ENCODE assay signal across 25 mouse cellular contexts in genomic region chr7:29742258-29742657, GRCm38 (mm10). TPM values are rescaled to one million over a fixed set of nuclear protein-coding genes. Genes with fewer than 3 reads are reported as not detected.
DNase-seq lines count a peak whose midpoint lies in the region; ATAC-seq and TF ChIP-seq lines count a peak whose summit lies in the region.
"Had no signal": no experiment of that assay in that cellular context is flagged by ENCODE, and none has a peak within 500 bp of the region (broad histone marks: within the 10 kb centered on the region; RNA-seq: fewer than 3 reads in every experiment).

No protein-coding gene starts in this region.

- no peaks in the 10 kb centered on the region for H3K27me3 ChIP-seq in liver, adult 2 months (ENCODE audit: control insufficient read depth, insufficient read depth, low read length)
- H3K27me3 ChIP-seq in liver, embryonic 11.5 days (replicated peaks; ENCODE audit: control insufficient read depth, insufficient read depth, low read length), result no peaks in the 10 kb centered on the region
- H3K27me3 ChIP-seq in liver, embryonic 15.5 days, result no peaks in the 10 kb centered on the region
- H3K27me3 ChIP-seq in liver, embryonic 16.5 days (ENCODE audit: control insufficient read depth, insufficient read depth, low read depth, low read length), result no peaks in the 10 kb centered on the region
- no peaks in the 10 kb centered on the region for H3K27me3 ChIP-seq in liver, embryonic 12.5 days (replicated peaks)
- no peaks in the 10 kb centered on the region for H3K27me3 ChIP-seq in liver, postnatal 0 days (ENCODE audit: insufficient read depth, low read length)
- H3K27me3 ChIP-seq in midbrain, embryonic 13.5 days, result no peaks in the 10 kb centered on the region
- H3K27me3 ChIP-seq: CH12.LX, Patski had no signal

- H3K4me2 ChIP-seq in liver, embryonic 11.5 days, result no peak overlapping the region
- no peak overlapping the region for H3K4me2 ChIP-seq in liver, embryonic 15.5 days
- H3K4me2 ChIP-seq in liver, embryonic 16.5 days (ENCODE audit: low read depth, low read length), result no peak overlapping the region
- no peak overlapping the region for H3K4me2 ChIP-seq in liver, embryonic 12.5 days
- H3K4me2 ChIP-seq in liver, postnatal 0 days (ENCODE audit: low read depth, low read length), result no peak overlapping the region
- no peak overlapping the region for H3K4me2 ChIP-seq in midbrain, embryonic 13.5 days (replicated peaks)

- H3K4me1 ChIP-seq in liver, adult 2 months (ENCODE audit: control insufficient read depth, insufficient read depth, low read length), result no peaks in the 10 kb centered on the region
- no peaks in the 10 kb centered on the region for H3K4me1 ChIP-seq in liver, embryonic 11.5 days (replicated peaks; ENCODE audit: control insufficient read depth, insufficient read depth, low read length)
- no peaks in the 10 kb centered on the region for H3K4me1 ChIP-seq in liver, embryonic 15.5 days (replicated peaks)
- no peaks in the 10 kb centered on the region for H3K4me1 ChIP-seq in liver, embryonic 16.5 days (ENCODE audit: control insufficient read depth, low read depth, low read length)
- no peaks in the 10 kb centered on the region for H3K4me1 ChIP-seq in liver, embryonic 12.5 days
- no peaks in the 10 kb centered on the region for H3K4me1 ChIP-seq in liver, postnatal 0 days (ENCODE audit: insufficient read depth)
- no peaks in the 10 kb centered on the region for H3K4me1 ChIP-seq in midbrain, embryonic 13.5 days (replicated peaks)

- WGBS in liver, adult 2 months, result 12% methylated on average over 3 of the region's 3 CpGs
- WGBS in liver, embryonic 11.5 days, result 78% methylated on average over 3 of the region's 3 CpGs
- WGBS in liver, embryonic 15.5 days (ENCODE audit: insufficient replicate concordance), result 54% methylated on average over 3 of the region's 3 CpGs
- WGBS in liver, embryonic 16.5 days (ENCODE audit: insufficient replicate concordance), result 42% methylated on average over 3 of the region's 3 CpGs
- WGBS in liver, embryonic 12.5 days (ENCODE audit: insufficient replicate concordance), result 58% methylated on average over 3 of the region's 3 CpGs
- 62% methylated on average over 3 of the region's 3 CpGs for WGBS in liver, postnatal 0 days (ENCODE audit: insufficient replicate concordance)
- 87% methylated on average over 3 of the region's 3 CpGs for WGBS in midbrain, embryonic 13.5 days

- H3K36me3 ChIP-seq in liver, adult 2 months (ENCODE audit: control insufficient read depth, insufficient read depth, low read length), result no peaks in the 10 kb centered on the region
- no peaks in the 10 kb centered on the region for H3K36me3 ChIP-seq in liver, embryonic 11.5 days (ENCODE audit: control insufficient read depth, insufficient read depth, low read length)
- H3K36me3 ChIP-seq in liver, embryonic 15.5 days (replicated peaks), result no peaks in the 10 kb centered on the region
- no peaks in the 10 kb centered on the region for H3K36me3 ChIP-seq in liver, embryonic 16.5 days (ENCODE audit: control insufficient read depth, insufficient read depth)
- no peaks in the 10 kb centered on the region for H3K36me3 ChIP-seq in liver, embryonic 12.5 days
- H3K36me3 ChIP-seq in liver, postnatal 0 days (replicated peaks; ENCODE audit: insufficient read depth, low read length), result no peaks in the 10 kb centered on the region
- H3K36me3 ChIP-seq in midbrain, embryonic 13.5 days, result no peaks in the 10 kb centered on the region
- H3K36me3 ChIP-seq: G1E had no signal

- no peak overlapping the region for H3K4me3 ChIP-seq in liver, adult 2 months (ENCODE audit: insufficient read depth, low read depth, low read length)
- no peak overlapping the region for H3K4me3 ChIP-seq in liver, embryonic 11.5 days (ENCODE audit: low read depth, low read length)
- no peak overlapping the region for H3K4me3 ChIP-seq in liver, embryonic 15.5 days (replicated peaks)
- no peak overlapping the region for H3K4me3 ChIP-seq in liver, embryonic 16.5 days (ENCODE audit: low read depth, low read length)
- H3K4me3 ChIP-seq in liver, embryonic 12.5 days, result no peak overlapping the region
- H3K4me3 ChIP-seq in liver, postnatal 0 days (ENCODE audit: low read depth, low read length), result no peak overlapping the region
- H3K4me3 ChIP-seq in midbrain, embryonic 13.5 days (replicated peaks), result no peak overlapping the region

- peak overlapping the region; percentile 84 for H3K27ac ChIP-seq in liver, adult 2 months (replicated peaks; ENCODE audit: insufficient read depth, low read depth, low read length)
- no peak overlapping the region for H3K27ac ChIP-seq in liver, embryonic 11.5 days (ENCODE audit: low read depth, low read length)
- no peak overlapping the region for H3K27ac ChIP-seq in liver, embryonic 15.5 days (replicated peaks)
- no peak overlapping the region for H3K27ac ChIP-seq in liver, embryonic 16.5 days (ENCODE audit: low read length)
- H3K27ac ChIP-seq in liver, embryonic 12.5 days, result no peak overlapping the region
- H3K27ac ChIP-seq in liver, postnatal 0 days (ENCODE audit: low read depth), result no peak overlapping the region
- H3K27ac ChIP-seq in midbrain, embryonic 13.5 days, result no peak overlapping the region

- peaks cover 6% of the 10 kb centered on the region; the same call in 1 of the 2 replicates for H3K9me3 ChIP-seq in liver, embryonic 11.5 days (ENCODE audit: control insufficient read depth, low read length)
- H3K9me3 ChIP-seq in liver, embryonic 15.5 days (replicated peaks), result no peaks in the 10 kb centered on the region
- no peaks in the 10 kb centered on the region for H3K9me3 ChIP-seq in liver, embryonic 16.5 days (replicated peaks; ENCODE audit: control insufficient read depth, low read length)
- H3K9me3 ChIP-seq in liver, embryonic 12.5 days (replicated peaks), result 0 out of 2 replicates have a peak, but pooled peaks cover 6% of the 10 kb centered on the region
- H3K9me3 ChIP-seq in liver, postnatal 0 days (ENCODE audit: low read length), result 0 out of 2 replicates have a peak, but pooled peaks cover 6% of the 10 kb centered on the region
- no peaks in the 10 kb centered on the region; the same call in 1 of the 2 replicates for H3K9me3 ChIP-seq in midbrain, embryonic 13.5 days
- H3K9me3 ChIP-seq: G1E had no signal

- no peak for ATAC-seq in liver, embryonic 11.5 days (replicated peaks; ENCODE audit: low FRiP score)
- 0 out of 2 replicates have a peak, but pooled peaks have one; percentile 15 for ATAC-seq in liver, embryonic 15.5 days (ENCODE audit: insufficient read depth)
- peak; percentile 35 for ATAC-seq in liver, embryonic 16.5 days (ENCODE audit: low read depth)
- no peak for ATAC-seq in liver, embryonic 12.5 days
- ATAC-seq in liver, postnatal 0 days, result peak; percentile 71
- ATAC-seq in midbrain, embryonic 13.5 days, result no peak
- ATAC-seq: activated CD4-positive, CD25-positive, alpha-beta regulatory T cell, adult 4 months; CD4-positive, CD25-positive, alpha-beta regulatory T cell, adult 4 months; Patski had no signal

- no peak for TF ChIP-seq POLR2A in liver, adult 2 months (IDR thresholded peaks at IDR 0.05; ENCODE audit: extremely low read depth, insufficient read depth, low read length)

- H3K79me2 ChIP-seq in liver, adult 2 months (ENCODE audit: control insufficient read depth, insufficient read depth, low read length), result no peaks in the 10 kb centered on the region

- TF ChIP-seq CTCF in liver, adult 2 months (IDR thresholded peaks at IDR 0.05; ENCODE audit: low read depth, low read length), result no peak
- no peak for TF ChIP-seq CTCF in liver, postnatal 0 days (IDR thresholded peaks at IDR 0.05; ENCODE audit: low read depth)

- H3K9ac ChIP-seq in liver, adult 2 months (ENCODE audit: low read depth, low read length), result no peak overlapping the region
- no peak overlapping the region for H3K9ac ChIP-seq in liver, embryonic 11.5 days (ENCODE audit: low read depth, low read length)
- H3K9ac ChIP-seq in liver, embryonic 15.5 days, result no peak overlapping the region
- H3K9ac ChIP-seq in liver, embryonic 16.5 days (ENCODE audit: low read depth, low read length), result no peak overlapping the region
- no peak overlapping the region for H3K9ac ChIP-seq in liver, embryonic 12.5 days
- no peak overlapping the region for H3K9ac ChIP-seq in liver, postnatal 0 days (replicated peaks)
- no peak overlapping the region for H3K9ac ChIP-seq in midbrain, embryonic 13.5 days (replicated peaks)

- DNase-seq in liver, adult 2 months (ENCODE audit: extremely low read depth, low read depth, low spot score), result peak; percentile 88
- DNase-seq in liver, embryonic 11.5 days (ENCODE audit: low spot score), result no peak
- DNase-seq in liver, result no peak
- DNase-seq in liver, postnatal 0 days, result no peak
- DNase-seq: adrenal gland, adult 2 months; adrenal gland, adult 8-10 months; adrenal gland, postnatal 10 days; adrenal gland, postnatal 14 days; adrenal gland, postnatal 25 days; adrenal gland, postnatal 36 days; B cell, adult 2 months; cerebellum, adult 11 months; cerebellum, adult 11-12 months had no signal

- TF ChIP-seq EP300 in liver, postnatal 0 days (IDR thresholded peaks at IDR 0.05; ENCODE audit: low read depth), result no peak

RNA-seq across cellular contexts. Expression of gene Catsperg2, which starts 15.4 kb away (rescaled TPM):
- total RNA-seq in liver, adult 2 months (2014; rRNA removed), result not detected in 2 replicates
- not detected in 2 replicates for polyA plus RNA-seq in liver, adult 2 months (2012; rRNA removed)
- not detected in 2 replicates for polyA plus RNA-seq in liver, embryonic 11.5 days (2014; fragmentation: Nextera tagmentation; extraction: Ambion mirVana)
- polyA plus RNA-seq in liver, embryonic 15.5 days (2015; fragmentation: Nextera tagmentation; extraction: Ambion mirVana), result not detected in 2 replicates
- polyA plus RNA-seq in liver, embryonic 16.5 days (2015; fragmentation: Nextera tagmentation; extraction: Ambion mirVana), result not detected in 2 replicates
- polyA plus RNA-seq in liver, embryonic 12.5 days (2016; fragmentation: Nextera tagmentation; extraction: Ambion mirVana), result not detected in 2 replicates
- not detected in 2 replicates for polyA plus RNA-seq in liver, postnatal 0 days (2015; fragmentation: Nextera tagmentation; extraction: Ambion mirVana)
- 0.32 and 0.59 TPM in 2 replicates for polyA plus RNA-seq in midbrain, embryonic 13.5 days (2015; fragmentation: Nextera tagmentation; extraction: Ambion mirVana)
- total RNA-seq: adrenal gland, adult 18-20 months; adrenal gland, adult 2 months; adrenal gland, postnatal 10 days; adrenal gland, postnatal 14 days; adrenal gland, postnatal 25 days; adrenal gland, postnatal 36 days; MEL had no signal
- polyA plus RNA-seq: activated CD4-positive, CD25-positive, alpha-beta regulatory T cell, adult 4 months; adrenal gland, adult 2 months; C2C12; CD4-positive, CD25-positive, alpha-beta regulatory T cell, adult 4 months had no signal

RNA-seq across cellular contexts. Expression of gene Zfp84, which starts 26.1 kb away (rescaled TPM):
- total RNA-seq in liver, adult 2 months (2014; rRNA removed), result 4.3 and 4.7 TPM in 2 replicates
- polyA plus RNA-seq in liver, adult 2 months (2012; rRNA removed), result 1.4 and 1.5 TPM in 2 replicates
- polyA plus RNA-seq in liver, embryonic 11.5 days (2014; fragmentation: Nextera tagmentation; extraction: Ambion mirVana), result 9.6 and 10.2 TPM in 2 replicates
- 3.2 TPM in 2 replicates for polyA plus RNA-seq in liver, embryonic 15.5 days (2015; fragmentation: Nextera tagmentation; extraction: Ambion mirVana)
- 3.4 and 3.8 TPM in 2 replicates for polyA plus RNA-seq in liver, embryonic 16.5 days (2015; fragmentation: Nextera tagmentation; extraction: Ambion mirVana)
- 5.0 and 5.1 TPM in 2 replicates for polyA plus RNA-seq in liver, embryonic 12.5 days (2016; fragmentation: Nextera tagmentation; extraction: Ambion mirVana)
- polyA plus RNA-seq in liver, postnatal 0 days (2015; fragmentation: Nextera tagmentation; extraction: Ambion mirVana), result 2.5 and 3.3 TPM in 2 replicates
- 17.7 and 19.0 TPM in 2 replicates for polyA plus RNA-seq in midbrain, embryonic 13.5 days (2015; fragmentation: Nextera tagmentation; extraction: Ambion mirVana)

RNA-seq across cellular contexts. Expression of gene Zfp30, which starts 41.5 kb away (rescaled TPM):
- total RNA-seq in liver, adult 2 months (2014; rRNA removed), result 1.3 and 1.5 TPM in 2 replicates
- 1.1 and 1.8 TPM in 2 replicates for polyA plus RNA-seq in liver, adult 2 months (2012; rRNA removed)
- polyA plus RNA-seq in liver, embryonic 11.5 days (2014; fragmentation: Nextera tagmentation; extraction: Ambion mirVana), result 2.4 and 3.0 TPM in 2 replicates
- polyA plus RNA-seq in liver, embryonic 15.5 days (2015; fragmentation: Nextera tagmentation; extraction: Ambion mirVana), result 0.54 and 0.67 TPM in 2 replicates
- 0.72 and 0.86 TPM in 2 replicates for polyA plus RNA-seq in liver, embryonic 16.5 days (2015; fragmentation: Nextera tagmentation; extraction: Ambion mirVana)
- polyA plus RNA-seq in liver, embryonic 12.5 days (2016; fragmentation: Nextera tagmentation; extraction: Ambion mirVana), result 0.88 and 1.0 TPM in 2 replicates
- 0.92 and 0.99 TPM in 2 replicates for polyA plus RNA-seq in liver, postnatal 0 days (2015; fragmentation: Nextera tagmentation; extraction: Ambion mirVana)
- 14.2 and 14.9 TPM in 2 replicates for polyA plus RNA-seq in midbrain, embryonic 13.5 days (2015; fragmentation: Nextera tagmentation; extraction: Ambion mirVana)

Comparison
In these comparisons a context has a peak if more than half of its experiments do, and no peak if none do; other contexts are left out.
1. ATAC-seq: peak in liver, embryonic 15.5 days (single experiment), liver, embryonic 16.5 days (single experiment) and liver, postnatal 0 days (single experiment); none in liver, embryonic 11.5 days (single experiment), liver, embryonic 12.5 days (single experiment) and midbrain, embryonic 13.5 days (single experiment).